Mouse (Mus musculus): ENCODE results near the gene Hist2h2aa1. TPM values are rescaled to one million over a fixed set of nuclear protein-coding genes. Genes with fewer than 3 reads are reported as not detected.
"Not testable (repeated sequence)": the region's sequence is repeated elsewhere in the genome, so short reads cannot be mapped to it uniquely, and the experiment has no call there.

The Hist2h2aa1 gene
- polyA plus RNA-seq, 1 experiment = not detected

DNA sequence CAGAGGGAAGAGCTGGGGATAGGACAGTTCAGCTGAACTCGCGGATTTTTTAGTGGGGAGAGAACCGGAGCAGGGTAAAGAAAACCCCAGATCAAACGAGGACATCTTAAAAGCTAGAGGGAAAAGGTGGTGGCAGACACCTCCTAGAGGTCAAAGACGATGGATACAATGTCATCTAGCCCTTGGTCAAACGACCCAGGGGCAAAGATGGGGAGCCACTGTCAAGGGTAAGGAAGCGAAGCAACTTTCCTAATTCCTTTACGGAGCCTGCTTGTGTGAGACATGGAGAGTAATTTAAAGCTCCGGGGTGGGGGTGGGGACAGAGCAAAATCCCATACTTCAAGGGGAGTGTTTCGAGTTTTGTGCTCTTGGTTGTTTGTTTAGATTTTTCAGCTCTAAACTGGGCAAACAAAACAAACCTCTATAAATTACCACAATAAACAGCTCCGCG, 26.1 kb upstream of the Hist2h2aa1 start:
- H3K79me2 ChIP-seq (ENCODE audit: control insufficient read depth, insufficient read depth) = no peaks in the 10 kb centered on the region
- TF ChIP-seq MYOG (IDR thresholded peaks at IDR 0.05; ENCODE audit: control insufficient read depth in 1 of 3, insufficient read depth in 1 of 3, insufficient read length in 2 of 3, low read depth in 2 of 3) = no peak
- no peak for TF ChIP-seq POLR2AphosphoS2 (IDR thresholded peaks at IDR 0.05; ENCODE audit: insufficient read length, low read depth)
- no peak for TF ChIP-seq POLR2A (IDR thresholded peaks at IDR 0.05; ENCODE audit: insufficient read length, low read depth)
- TF ChIP-seq SRF (IDR thresholded peaks at IDR 0.05; ENCODE audit: control insufficient read depth, insufficient read length, low read depth) = no peak
- no peak for TF ChIP-seq REST (IDR thresholded peaks at IDR 0.05; ENCODE audit: insufficient read depth, insufficient read length)
- no peak for TF ChIP-seq TCF3 (IDR thresholded peaks at IDR 0.05; ENCODE audit: insufficient read length, low read depth)
- no peak for TF ChIP-seq MAX (IDR thresholded peaks at IDR 0.05; ENCODE audit: low read depth)
- no peak for TF ChIP-seq MYOD1 (IDR thresholded peaks at IDR 0.05; ENCODE audit: control insufficient read depth in 1 of 3, insufficient read length in 2 of 3, low read depth in 2 of 3)
- no peak for TF ChIP-seq CEBPB (IDR thresholded peaks at IDR 0.05; ENCODE audit: insufficient read depth, poor library complexity, severe bottlenecking)
- no peak for TF ChIP-seq TCF12 (IDR thresholded peaks at IDR 0.05; ENCODE audit: insufficient read depth, poor library complexity, severe bottlenecking)
- no peak for TF ChIP-seq E2F4 (IDR thresholded peaks at IDR 0.05; ENCODE audit: insufficient read depth)
- no peak for TF ChIP-seq USF1 (IDR thresholded peaks at IDR 0.05; ENCODE audit: low read depth)
- peak overlapping the region; percentile 47 for H3K4me3 ChIP-seq
- H3ac ChIP-seq (ENCODE audit: control insufficient read depth, insufficient read length) = peak overlapping the region; percentile 59
- H3K4me2 ChIP-seq (ENCODE audit: low read depth) = peak overlapping the region; percentile 96
- no peaks in the 10 kb centered on the region for H3K27me3 ChIP-seq (ENCODE audit: control insufficient read depth, insufficient read depth, insufficient read length)
- H3K36me3 ChIP-seq (ENCODE audit: control insufficient read depth, insufficient read depth) = no peaks in the 10 kb centered on the region

- no peaks in the 10 kb centered on the region for H3K36me3 ChIP-seq (ENCODE audit: control insufficient read depth, insufficient read depth)
- peak within 1 kb of the TSS; percentile 59 for H3ac ChIP-seq (ENCODE audit: control insufficient read depth, insufficient read length)
- H3K4me2 ChIP-seq (ENCODE audit: low read depth) = peak within 1 kb of the TSS; percentile 96
- H3K79me2 ChIP-seq (ENCODE audit: control insufficient read depth, insufficient read depth) = no peaks in the 10 kb centered on the region
- peak within 1 kb of the TSS; percentile 47 for H3K4me3 ChIP-seq
- TF ChIP-seq MYOD1 (IDR thresholded peaks at IDR 0.05; ENCODE audit: control insufficient read depth in 1 of 3, insufficient read length in 2 of 3, low read depth in 2 of 3) (peak in 1 of 3 experiments; percentile 27), CEBPB (IDR thresholded peaks at IDR 0.05; ENCODE audit: insufficient read depth, poor library complexity, severe bottlenecking) (no peak), POLR2A (IDR thresholded peaks at IDR 0.05; ENCODE audit: insufficient read length, low read depth) (peak; percentile 97), TCF3 (IDR thresholded peaks at IDR 0.05; ENCODE audit: insufficient read length, low read depth) (no peak), SRF (IDR thresholded peaks at IDR 0.05; ENCODE audit: control insufficient read depth, insufficient read length, low read depth) (no peak), REST (IDR thresholded peaks at IDR 0.05; ENCODE audit: insufficient read depth, insufficient read length) (no peak), TCF12 (IDR thresholded peaks at IDR 0.05; ENCODE audit: insufficient read depth, poor library complexity, severe bottlenecking) (no peak), USF1 (IDR thresholded peaks at IDR 0.05; ENCODE audit: low read depth) (no peak), POLR2AphosphoS2 (IDR thresholded peaks at IDR 0.05; ENCODE audit: insufficient read length, low read depth) (peak; percentile 98), MYOG (IDR thresholded peaks at IDR 0.05; ENCODE audit: control insufficient read depth in 1 of 3, insufficient read depth in 1 of 3, insufficient read length in 2 of 3, low read depth in 2 of 3) (peak in 1 of 3 experiments; percentile 23), MAX (IDR thresholded peaks at IDR 0.05; ENCODE audit: low read depth) (no peak), E2F4 (IDR thresholded peaks at IDR 0.05; ENCODE audit: insufficient read depth) (no peak)
- no peaks in the 10 kb centered on the region for H3K27me3 ChIP-seq (ENCODE audit: control insufficient read depth, insufficient read depth, insufficient read length)
Observed at GRCm38 (mm10) chr3:96219661-96220130, 25.6 kb upstream of the Hist2h2aa1 start, which contains the start of the genes Bola1 and Hist2h2ab. Gene Bola1 (minus strand): TSS chr3:96219709. Gene Hist2h2ab (plus strand): TSS chr3:96219865.

- H3K4me3 ChIP-seq = peak overlapping the region; percentile 47
- peak overlapping the region; percentile 59 for H3ac ChIP-seq (ENCODE audit: control insufficient read depth, insufficient read length)
- H3K27me3 ChIP-seq (ENCODE audit: control insufficient read depth, insufficient read depth, insufficient read length); H3K79me2 ChIP-seq (ENCODE audit: control insufficient read depth, insufficient read depth); H3K36me3 ChIP-seq (ENCODE audit: control insufficient read depth, insufficient read depth): not testable (repeated sequence)
- TF ChIP-seq POLR2AphosphoS2 (IDR thresholded peaks at IDR 0.05; ENCODE audit: insufficient read length, low read depth) = peak; percentile 91
- peak; percentile 83 for TF ChIP-seq POLR2A (IDR thresholded peaks at IDR 0.05; ENCODE audit: insufficient read length, low read depth)
- H3K4me2 ChIP-seq (ENCODE audit: low read depth) = peak overlapping the region; percentile 96
Observed at GRCm38 (mm10) chr3:96220131-96220764, 25.0 kb upstream of the Hist2h2aa1 start.

- peak within 1 kb of the TSS; percentile 47 for H3K4me3 ChIP-seq
- H3K4me2 ChIP-seq (ENCODE audit: low read depth) = peak within 1 kb of the TSS; percentile 96
- no peak for TF ChIP-seq USF1 (IDR thresholded peaks at IDR 0.05; ENCODE audit: low read depth)
- TF ChIP-seq MYOD1 (IDR thresholded peaks at IDR 0.05; ENCODE audit: control insufficient read depth in 1 of 3, insufficient read length in 2 of 3, low read depth in 2 of 3) = peak in 1 of 3 experiments; percentile 49
- TF ChIP-seq MAX (IDR thresholded peaks at IDR 0.05; ENCODE audit: low read depth) = no peak
- peak; percentile 73 for TF ChIP-seq POLR2AphosphoS2 (IDR thresholded peaks at IDR 0.05; ENCODE audit: insufficient read length, low read depth)
- no peak for TF ChIP-seq E2F4 (IDR thresholded peaks at IDR 0.05; ENCODE audit: insufficient read depth)
- no peak for TF ChIP-seq SRF (IDR thresholded peaks at IDR 0.05; ENCODE audit: control insufficient read depth, insufficient read length, low read depth)
- no peak for TF ChIP-seq TCF3 (IDR thresholded peaks at IDR 0.05; ENCODE audit: insufficient read length, low read depth)
- no peak for TF ChIP-seq MYOG (IDR thresholded peaks at IDR 0.05; ENCODE audit: control insufficient read depth in 1 of 3, insufficient read depth in 1 of 3, insufficient read length in 2 of 3, low read depth in 2 of 3)
- TF ChIP-seq TCF12 (IDR thresholded peaks at IDR 0.05; ENCODE audit: insufficient read depth, poor library complexity, severe bottlenecking) = no peak
- TF ChIP-seq REST (IDR thresholded peaks at IDR 0.05; ENCODE audit: insufficient read depth, insufficient read length) = no peak
- TF ChIP-seq CEBPB (IDR thresholded peaks at IDR 0.05; ENCODE audit: insufficient read depth, poor library complexity, severe bottlenecking) = no peak
- peak; percentile 69 for TF ChIP-seq POLR2A (IDR thresholded peaks at IDR 0.05; ENCODE audit: insufficient read length, low read depth)
- H3ac ChIP-seq (ENCODE audit: control insufficient read depth, insufficient read length) = peak within 1 kb of the TSS; percentile 59
- no peaks in the 10 kb centered on the region for H3K79me2 ChIP-seq (ENCODE audit: control insufficient read depth, insufficient read depth)
- H3K36me3 ChIP-seq (ENCODE audit: control insufficient read depth, insufficient read depth) = no peaks in the 10 kb centered on the region
- no peaks in the 10 kb centered on the region for H3K27me3 ChIP-seq (ENCODE audit: control insufficient read depth, insufficient read depth, insufficient read length)
Observed at GRCm38 (mm10) chr3:96220765-96221639, 24.3 kb upstream of the Hist2h2aa1 start, which contains the start of the genes Hist2h2ac and Hist2h2be. Gene Hist2h2ac (minus strand): TSS chr3:96220880. Gene Hist2h2be (plus strand): TSS chr3:96221119.

Data from myocyte (in vitro differentiated cells).